Mouse (Mus musculus) megakaryocyte, embryonic 14.5 days (primary cell): ENCODE data around the gene Zscan12. TPM values are rescaled to one million over a fixed set of nuclear protein-coding genes. Genes with fewer than 3 reads are reported as not detected.
A peak's percentile ranks its signal among the peaks of the same experiment; 100 is the strongest.
"Not testable (repeated sequence)": the region's sequence is repeated elsewhere in the genome, so short reads cannot be mapped to it uniquely, and the experiment has no call there.

Source experiments
- H3K27me3 ChIP-seq: replicated peaks from 2 replicates; pipeline ENCODE3; 2012; ENCODE audit warnings: inconsistent platforms
- H3K36me3 ChIP-seq: replicated peaks from 2 replicates; pipeline ENCODE3; 2012; ENCODE audit warnings: low read length, inconsistent platforms, mixed read lengths
- H3K4me1 ChIP-seq: 2 replicates; pipeline ENCODE4 v1.6.1; 2012; ENCODE audit warnings: inconsistent platforms
- H3K4me3 ChIP-seq: replicated peaks from 2 replicates; pipeline ENCODE3; 2012; ENCODE audit warnings: moderate library complexity, mild to moderate bottlenecking, inconsistent platforms
- H3K9me3 ChIP-seq: 2 replicates; pipeline ENCODE4 v1.6.1; 2012; ENCODE audit warnings: inconsistent platforms
- FLI1 ChIP-seq: IDR thresholded peaks from 2 replicates; pipeline ENCODE4 v1.6.1; 2012; ENCODE audit warnings: low read length, inconsistent platforms, mixed read lengths
- GATA1 ChIP-seq: IDR thresholded peaks from 3 replicates; pipeline ENCODE4 v1.6.1; 2012; ENCODE audit warnings: mixed read lengths, low read length, inconsistent platforms, borderline replicate concordance
- polyA plus RNA-seq: library from polyadenylated mRNA; stranded (reverse); fragments of >175 nt; gene quantifications from 2 replicates; pipeline ENCODE4 v1.2.3, GENCODE M21; 2012; ENCODE audit warnings: low replicate concordance; ENCODE audit not compliant: insufficient read depth

The Zscan12 gene
- polyA plus RNA-seq, 1 experiment, result 1.3 TPM

DNA sequence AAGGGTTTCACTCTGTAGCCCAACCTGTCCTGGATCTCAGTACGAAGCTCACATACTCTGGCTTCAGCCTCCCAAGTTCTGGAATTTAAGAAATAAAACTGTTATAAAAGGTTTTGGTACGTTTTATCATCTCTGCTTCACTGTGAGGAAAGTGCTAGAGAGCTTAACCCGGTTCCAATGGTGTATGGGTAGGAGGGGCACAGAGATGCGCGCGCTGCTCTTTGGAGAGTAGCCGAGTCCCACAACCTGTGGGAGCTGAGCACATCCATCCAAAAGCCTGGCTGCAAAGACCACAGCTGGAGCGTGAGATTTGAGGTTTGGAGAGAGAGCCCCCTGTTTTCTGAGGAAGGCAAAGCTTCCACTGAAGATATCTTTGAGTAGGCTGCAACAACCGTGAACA, 35.2 kb upstream of the Zscan12 start:
- Histone ChIP-seq H3K4me1 (peaks cover 14% of the 10 kb centered on the region), H3K27me3 (peaks cover 57% of the 10 kb centered on the region), H3K36me3 (no peaks in the 10 kb centered on the region), H3K9me3 (peaks cover 11% of the 10 kb centered on the region), H3K4me3 (no peak overlapping the region)
- TF ChIP-seq GATA1 (no peak), FLI1 (no peak)

DNA sequence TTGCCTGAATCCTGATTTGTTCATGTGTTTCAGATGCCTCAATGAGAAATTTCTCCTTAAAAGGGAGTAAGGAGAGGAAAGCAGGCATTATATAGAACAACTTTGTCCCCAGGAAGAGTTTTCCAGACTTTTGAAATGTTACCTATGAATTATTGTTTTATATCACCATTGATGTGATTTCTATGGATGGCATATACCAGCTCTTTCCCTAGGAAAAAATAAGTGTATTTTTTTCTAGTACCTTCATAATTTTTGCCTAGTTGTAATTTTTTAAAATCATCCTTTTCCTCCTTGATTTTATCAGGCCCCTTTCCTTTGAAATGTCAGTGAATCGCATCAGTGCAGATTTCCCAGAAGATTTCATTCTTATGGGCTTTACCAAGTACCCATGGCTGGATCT, 16.0 kb upstream of the Zscan12 start, which contains the start of gene Olfr1367:
TSS of gene Olfr1367 (plus strand) at position 301 of the 400 bp plus-strand sequence.
- H3K27me3 ChIP-seq, result peaks cover 21% of the 10 kb centered on the region
- H3K4me3 ChIP-seq, result no peak within 1 kb of the TSS
- no peak for TF ChIP-seq FLI1
- TF ChIP-seq GATA1, result no peak
- peaks cover under 1% of the 10 kb centered on the region; the same call in 1 of the 2 replicates for H3K4me1 ChIP-seq
- H3K36me3 ChIP-seq, result no peaks in the 10 kb centered on the region
- no peaks in the 10 kb centered on the region for H3K9me3 ChIP-seq

- Histone ChIP-seq H3K4me3 (no peak overlapping the region), H3K36me3 (no peaks in the 10 kb centered on the region), H3K27me3 (peaks cover 18% of the 10 kb centered on the region), H3K4me1 (peaks cover 5% of the 10 kb centered on the region; the same call in 1 of the 2 replicates), H3K9me3 (no peaks in the 10 kb centered on the region)
- TF ChIP-seq FLI1, result no peak
- no peak for TF ChIP-seq GATA1
These were observed 12.0 kb upstream of the Zscan12 start for GRCm38 (mm10) chr13:21350593-21350992.

GRCm38 (mm10) chr13:21363719-21364118, 1.1 kb downstream of the Zscan12 start:
- H3K4me1 ChIP-seq, result peaks cover 25% of the 10 kb centered on the region
- H3K9me3 ChIP-seq, result peaks cover 7% of the 10 kb centered on the region
- peak overlapping the region; percentile 50 for H3K4me3 ChIP-seq
- no peak for TF ChIP-seq GATA1
- TF ChIP-seq FLI1, result no peak
- peaks cover 34% of the 10 kb centered on the region for H3K36me3 ChIP-seq
- H3K27me3 ChIP-seq, result no peaks in the 10 kb centered on the region

DNA sequence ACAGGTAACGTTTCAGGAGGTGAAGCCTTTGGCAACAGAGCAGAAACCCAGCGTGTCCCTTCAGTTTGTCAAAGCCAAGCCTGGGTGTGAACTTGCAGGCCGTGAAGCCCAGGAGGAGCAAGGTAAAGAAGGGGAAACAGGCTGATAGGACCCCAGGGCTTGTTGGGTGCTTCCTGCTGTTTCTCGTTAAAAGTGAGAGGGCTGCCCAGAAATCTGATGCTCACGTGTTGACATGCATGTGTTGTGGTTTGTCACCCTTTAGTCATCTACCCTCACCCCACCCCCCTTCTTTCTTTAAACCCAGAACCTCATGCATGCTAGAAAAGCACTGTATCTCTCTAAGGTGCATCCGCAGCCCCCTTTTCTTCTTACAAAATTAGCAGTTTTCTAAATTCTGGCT, 4.0 kb downstream of the Zscan12 start:
- no peak overlapping the region for H3K4me3 ChIP-seq
- no peak for TF ChIP-seq FLI1
- no peak for TF ChIP-seq GATA1
- H3K4me1 ChIP-seq, result peaks cover 31% of the 10 kb centered on the region
- no peaks in the 10 kb centered on the region for H3K9me3 ChIP-seq
- no peaks in the 10 kb centered on the region for H3K27me3 ChIP-seq
- H3K36me3 ChIP-seq, result peaks cover 58% of the 10 kb centered on the region

GRCm38 (mm10) chr13:21372700-21373099, 10.1 kb downstream of the Zscan12 start:
- Histone ChIP-seq H3K9me3 (peaks cover 1% of the 10 kb centered on the region; the same call in 1 of the 2 replicates), H3K27me3 (no peaks in the 10 kb centered on the region), H3K4me3 (no peak overlapping the region), H3K36me3 (peaks cover 33% of the 10 kb centered on the region), H3K4me1 (peaks cover 7% of the 10 kb centered on the region; the same call in 1 of the 2 replicates)
- TF ChIP-seq GATA1 (no peak), FLI1 (no peak)

DNA sequence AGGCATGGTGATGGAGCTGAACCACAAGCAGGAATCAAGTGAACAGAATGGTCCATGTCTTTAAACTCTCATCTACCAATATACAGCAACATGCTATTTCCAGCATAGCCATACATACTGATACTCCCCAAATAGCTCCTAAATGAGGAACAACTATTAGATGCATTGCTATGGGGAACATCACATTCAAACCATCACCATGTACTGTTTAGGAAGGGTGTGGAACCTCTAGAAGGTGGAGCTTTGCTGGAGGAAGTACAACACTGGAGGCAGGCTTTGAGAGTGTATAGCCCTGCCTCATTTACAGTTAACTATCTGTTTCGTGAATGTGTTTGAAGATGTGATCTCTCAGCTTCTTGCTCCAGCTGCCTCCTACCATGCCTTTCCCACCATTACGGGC, 15.2 kb downstream of the Zscan12 start:
- no peaks in the 10 kb centered on the region for H3K27me3 ChIP-seq
- H3K4me1 ChIP-seq, result no peaks in the 10 kb centered on the region

DNA sequence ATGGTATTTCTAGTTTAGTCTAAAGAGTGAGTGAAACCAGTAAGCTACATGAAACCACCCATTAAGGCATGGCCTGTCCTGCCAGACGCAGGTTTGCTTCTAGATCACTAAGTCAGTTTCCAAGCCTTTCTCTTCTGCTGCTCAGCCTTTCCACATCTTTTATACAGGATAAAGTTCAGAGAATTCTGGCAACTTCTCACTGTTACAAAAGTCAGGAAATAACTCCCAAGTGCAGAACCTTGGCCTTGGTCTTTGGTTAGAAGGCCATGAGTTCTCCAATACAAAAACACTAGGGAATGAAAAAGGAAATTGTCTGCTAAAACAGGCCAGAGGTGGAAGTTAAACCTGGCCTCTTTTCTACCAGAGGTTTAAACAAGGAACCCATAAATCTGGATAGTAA, 32.6 kb downstream of the Zscan12 start:
- Histone ChIP-seq H3K9me3 (peaks cover 8% of the 10 kb centered on the region), H3K27me3 (no peaks in the 10 kb centered on the region), H3K4me1 (peaks cover 78% of the 10 kb centered on the region), H3K4me3 (no peak overlapping the region), H3K36me3 (peaks cover 95% of the 10 kb centered on the region)
- no peak for TF ChIP-seq GATA1
- TF ChIP-seq FLI1, result no peak

More for the DNA sequence above, 15.2 kb downstream of the Zscan12 start:
- no peak for TF ChIP-seq GATA1
- TF ChIP-seq FLI1, result no peak
- Histone ChIP-seq H3K36me3 (no peaks in the 10 kb centered on the region), H3K4me3 (no peak overlapping the region), H3K9me3 (peaks cover 20% of the 10 kb centered on the region)

- no peaks in the 10 kb centered on the region for H3K27me3 ChIP-seq
- peaks cover 8% of the 10 kb centered on the region for H3K9me3 ChIP-seq
- TF ChIP-seq FLI1 (no peak), GATA1 (no peak)
- peaks cover 78% of the 10 kb centered on the region for H3K4me1 ChIP-seq
- H3K36me3 ChIP-seq, result peaks cover 95% of the 10 kb centered on the region
- no peak overlapping the region for H3K4me3 ChIP-seq
These were observed 33.0 kb downstream of the Zscan12 start for GRCm38 (mm10) chr13:21395623-21396022.

- H3K4me1 ChIP-seq, result peaks cover 78% of the 10 kb centered on the region
- not testable (repeated sequence) for H3K4me3 ChIP-seq
- H3K36me3 ChIP-seq, result peaks cover 95% of the 10 kb centered on the region
These were observed 33.4 kb downstream of the Zscan12 start for GRCm38 (mm10) chr13:21396048-21396447.

GRCm38 (mm10) chr13:21397486-21397885, 34.9 kb downstream of the Zscan12 start:
- TF ChIP-seq FLI1 (no peak), GATA1 (no peak)
- H3K4me1 ChIP-seq, result peaks cover 72% of the 10 kb centered on the region
- no peaks in the 10 kb centered on the region for H3K27me3 ChIP-seq
- H3K36me3 ChIP-seq, result peaks cover 84% of the 10 kb centered on the region
- peaks cover 5% of the 10 kb centered on the region for H3K9me3 ChIP-seq
- H3K4me3 ChIP-seq, result no peak overlapping the region

More at GRCm38 (mm10) chr13:21396048-21396447, 33.4 kb downstream of the Zscan12 start:
- not testable (repeated sequence) for H3K9me3 ChIP-seq, H3K27me3 ChIP-seq
